Mouse (Mus musculus): ENCODE data around the gene Fgfr2. TPM values are rescaled to one million over a fixed set of nuclear protein-coding genes. Genes with fewer than 3 reads are reported as not detected.

The Fgfr2 gene
- polyA plus RNA-seq, 1 experiment from 2014 or later = 92.5 TPM

DNA sequence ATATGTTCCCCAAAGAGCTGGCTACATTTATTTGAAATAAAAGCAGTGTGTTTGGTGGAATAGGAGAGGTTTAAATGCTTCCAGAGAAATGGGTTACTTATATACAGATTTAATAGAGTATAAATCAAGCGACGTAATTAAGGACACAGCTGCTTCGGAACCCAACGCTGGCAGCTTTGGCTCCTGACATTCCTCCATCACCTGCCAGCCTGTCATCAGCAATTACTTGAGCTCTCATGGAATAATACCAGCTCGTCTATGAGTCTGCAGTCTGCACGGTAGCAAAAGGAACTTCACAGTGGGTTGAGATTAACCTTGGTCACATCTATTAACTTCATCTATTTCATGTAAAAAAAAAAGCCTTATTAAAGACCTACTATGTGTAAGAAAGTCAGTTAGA, 1326.0 kb downstream of the Fgfr2 start:
- Histone ChIP-seq H3K27ac (no peak overlapping the region), H3K36me3 (no peaks in the 10 kb centered on the region), H3K4me3 (no peak overlapping the region), H3K27me3 (ENCODE audit: insufficient read depth, poor library complexity, severe bottlenecking) (peaks cover 15% of the 10 kb centered on the region), H3K4me1 (replicated peaks) (peaks cover 21% of the 10 kb centered on the region; the same call in 1 of the 2 replicates), H3K9me3 (no peaks in the 10 kb centered on the region)
- 72% methylated on average over 6 of the region's 6 CpGs for WGBS
- no peak for DNase-seq (ENCODE audit: low spot score)

DNA sequence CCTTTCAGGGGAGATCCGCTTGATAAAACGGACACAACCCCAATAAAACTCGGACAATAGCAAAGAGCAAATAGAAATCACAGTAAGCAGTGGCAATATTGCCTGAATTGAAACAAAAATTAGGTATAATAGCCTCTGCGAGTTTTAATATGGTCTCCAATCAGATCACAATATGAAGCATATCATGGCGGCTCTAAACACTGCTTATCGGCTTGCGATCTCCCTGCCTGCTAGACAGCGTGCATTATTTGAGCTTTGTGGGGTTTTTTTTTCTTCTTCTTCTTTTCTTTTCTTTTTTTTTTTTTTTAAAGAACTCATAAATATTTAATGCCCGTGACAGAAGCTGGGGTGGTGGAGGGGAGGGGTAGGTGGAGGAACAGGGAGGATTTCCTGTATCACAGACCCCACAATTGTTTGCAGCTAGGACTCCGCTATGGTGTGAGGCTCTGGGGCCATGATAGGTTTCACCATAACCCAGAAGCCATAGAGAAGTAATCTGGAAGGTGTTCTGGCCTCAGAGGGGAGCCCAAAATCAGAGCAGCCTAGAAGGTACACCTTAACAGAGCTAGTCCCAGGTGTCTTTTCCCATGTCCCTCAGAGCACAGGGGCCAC, 1334.4 kb downstream of the Fgfr2 start:
- Histone ChIP-seq H3K9me3 (no peaks in the 10 kb centered on the region), H3K4me1 (replicated peaks) (peaks cover 31% of the 10 kb centered on the region), H3K27me3 (ENCODE audit: insufficient read depth, poor library complexity, severe bottlenecking) (peaks cover 26% of the 10 kb centered on the region; the same call in 1 of the 2 replicates), H3K4me3 (peak overlapping the region; percentile 27), H3K27ac (peak overlapping the region; percentile 76), H3K36me3 (no peaks in the 10 kb centered on the region)
- peak; percentile 21 for DNase-seq (ENCODE audit: low spot score)
- WGBS = 42% methylated on average over 10 of the region's 10 CpGs

DNA sequence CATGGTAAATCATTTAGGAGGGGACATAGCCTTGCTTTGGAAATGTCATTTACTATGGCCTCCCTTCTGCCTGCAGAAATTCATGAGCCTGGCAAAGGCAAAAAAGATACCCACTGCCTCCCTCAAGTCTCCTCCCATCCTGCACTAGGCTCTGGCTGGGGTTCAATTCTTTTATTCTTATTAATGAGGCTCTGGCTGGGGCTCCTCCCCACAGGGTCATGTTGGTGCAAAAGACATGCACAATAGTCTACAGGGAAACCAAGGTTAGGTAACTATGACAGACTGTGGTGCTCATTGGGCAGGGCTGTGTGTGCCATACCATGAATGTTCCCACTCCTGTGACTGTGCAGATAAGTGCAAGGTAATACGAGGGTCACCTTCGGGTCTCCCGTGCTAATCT, 1337.4 kb downstream of the Fgfr2 start:
- H3K27me3 ChIP-seq (ENCODE audit: insufficient read depth, poor library complexity, severe bottlenecking) = peaks cover 24% of the 10 kb centered on the region; the same call in 1 of the 2 replicates
- H3K27ac ChIP-seq = no peak overlapping the region
- no peaks in the 10 kb centered on the region for H3K36me3 ChIP-seq
- no peaks in the 10 kb centered on the region for H3K9me3 ChIP-seq
- peaks cover 31% of the 10 kb centered on the region for H3K4me1 ChIP-seq (replicated peaks)
- H3K4me3 ChIP-seq = no peak overlapping the region
- no peak for DNase-seq (ENCODE audit: low spot score)
- 91% methylated on average over 3 of the region's 3 CpGs for WGBS

DNA sequence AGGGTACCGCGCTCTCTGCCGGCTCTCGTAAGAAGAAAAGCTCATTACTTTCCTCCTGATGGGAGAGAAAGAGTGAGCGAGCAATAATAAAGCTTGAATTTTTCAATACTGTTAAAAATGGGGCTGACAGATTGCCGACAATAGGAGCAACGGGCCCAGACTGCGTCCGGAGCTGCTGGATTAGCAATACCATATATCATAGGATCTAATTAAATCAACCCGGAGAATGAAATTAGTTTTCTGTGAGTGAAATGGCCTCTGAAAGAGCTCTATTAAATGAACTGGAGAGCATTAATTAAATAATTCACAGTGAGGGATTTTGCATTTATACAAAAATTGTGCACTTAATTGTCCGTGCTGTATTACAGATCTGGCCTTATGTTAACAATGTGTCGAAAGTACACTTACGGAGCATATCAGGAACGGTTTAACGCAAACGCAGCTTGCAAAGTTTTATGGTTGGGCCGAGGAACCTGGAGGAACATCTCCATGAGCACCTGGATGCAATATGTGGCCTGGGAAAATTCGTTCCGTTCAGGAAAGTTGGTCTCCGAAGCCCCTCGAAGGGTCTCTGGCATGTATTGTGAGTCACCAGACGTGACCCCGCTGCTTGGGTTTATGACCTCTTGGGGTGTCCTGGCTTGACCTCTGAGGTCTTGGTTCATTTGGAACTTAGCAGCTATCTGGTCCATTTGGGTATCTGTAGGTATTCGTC, 1344.7 kb downstream of the Fgfr2 start:
- Histone ChIP-seq H3K4me1 (replicated peaks) (peaks cover 37% of the 10 kb centered on the region), H3K36me3 (no peaks in the 10 kb centered on the region), H3K4me3 (no peak overlapping the region), H3K27me3 (ENCODE audit: insufficient read depth, poor library complexity, severe bottlenecking) (peaks cover 32% of the 10 kb centered on the region), H3K27ac (0 out of 2 replicates have a peak overlapping the region, but pooled peaks have one; percentile 59), H3K9me3 (no peaks in the 10 kb centered on the region)
- no peak for DNase-seq (ENCODE audit: low spot score)
- 75% methylated on average over 24 of the region's 24 CpGs for WGBS

DNA sequence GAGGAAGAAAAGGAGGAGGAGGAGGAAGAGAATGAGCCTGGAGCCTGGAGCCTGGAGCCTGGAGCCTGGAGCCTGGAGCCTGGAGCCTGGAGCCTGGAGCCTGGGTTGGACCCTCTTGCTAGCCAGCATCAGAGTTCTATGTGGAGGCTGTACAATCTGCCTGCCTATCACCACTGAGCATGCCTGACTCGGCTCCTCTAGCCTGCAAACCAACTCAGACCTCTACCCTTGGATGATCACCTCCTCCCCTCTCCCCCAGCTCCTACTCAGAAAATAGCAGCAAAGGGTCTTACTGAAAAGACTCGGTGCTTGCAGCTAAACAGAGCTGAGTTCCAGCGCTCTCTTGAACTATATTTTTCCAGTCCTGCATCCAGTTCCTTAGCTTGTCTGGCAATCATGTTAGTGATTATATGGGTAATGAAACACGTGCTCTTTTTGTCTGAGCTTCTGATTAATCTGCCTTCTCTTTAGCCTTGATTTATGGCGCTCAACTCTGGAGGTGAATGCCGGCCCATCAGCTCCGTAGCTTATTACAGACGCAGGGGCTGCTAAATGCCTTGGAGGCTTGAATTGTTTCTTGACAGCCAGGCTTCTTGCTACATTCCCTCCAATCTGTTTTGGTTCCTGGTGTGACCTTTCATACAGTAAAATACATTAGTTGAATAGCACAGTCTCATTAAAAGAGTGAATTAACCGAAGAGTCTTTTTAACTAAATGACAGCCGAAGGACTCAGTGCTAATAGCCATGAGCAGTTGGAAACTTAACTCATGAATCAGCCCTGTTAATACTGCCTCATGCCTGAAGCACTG, 1345.5 kb downstream of the Fgfr2 start:
- peaks cover 32% of the 10 kb centered on the region for H3K27me3 ChIP-seq (ENCODE audit: insufficient read depth, poor library complexity, severe bottlenecking)
- H3K27ac ChIP-seq = peak overlapping the region; percentile 59; the same call in 1 of the 2 replicates
- H3K9me3 ChIP-seq = no peaks in the 10 kb centered on the region
- H3K4me1 ChIP-seq (replicated peaks) = peaks cover 37% of the 10 kb centered on the region
- no peak overlapping the region for H3K4me3 ChIP-seq
- no peaks in the 10 kb centered on the region for H3K36me3 ChIP-seq
- 47% methylated on average over 10 of the region's 10 CpGs for whole genome bisulfite sequencing
- DNase-seq (ENCODE audit: low spot score) = no peak

DNA sequence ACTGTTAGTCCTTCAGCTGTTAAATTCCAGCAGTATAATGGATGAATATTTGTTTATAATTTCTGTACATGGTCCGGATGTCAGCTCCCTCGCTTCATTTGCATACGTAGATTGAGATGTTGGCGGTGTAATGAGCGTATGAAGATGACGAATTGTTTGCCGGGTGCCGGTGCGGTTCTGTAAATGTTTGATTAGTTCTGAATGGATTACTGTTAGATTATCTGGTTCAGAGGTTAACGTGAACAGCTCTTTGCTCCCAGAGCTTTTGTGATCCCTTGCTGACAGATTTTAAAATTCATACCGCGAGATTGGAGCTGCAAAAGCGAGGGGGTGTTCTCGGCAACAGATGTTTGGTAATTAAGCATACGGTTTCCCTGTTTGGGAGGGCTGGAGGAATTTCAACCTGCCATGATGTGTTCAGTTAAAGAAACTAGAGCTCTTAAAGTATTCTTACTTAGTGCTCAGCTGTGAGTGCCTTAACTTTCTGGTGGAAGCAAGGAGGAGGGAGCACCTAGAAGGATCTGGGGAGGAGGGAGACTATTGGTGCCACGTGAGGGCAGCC, 1346.9 kb downstream of the Fgfr2 start:
- DNase-seq (ENCODE audit: low spot score) = no peak
- Histone ChIP-seq H3K27me3 (ENCODE audit: insufficient read depth, poor library complexity, severe bottlenecking) (peaks cover 26% of the 10 kb centered on the region), H3K27ac (no peak overlapping the region), H3K4me1 (replicated peaks) (peaks cover 37% of the 10 kb centered on the region), H3K9me3 (no peaks in the 10 kb centered on the region), H3K36me3 (no peaks in the 10 kb centered on the region), H3K4me3 (no peak overlapping the region)
- WGBS = 76% methylated on average over 16 of the region's 16 CpGs

DNA sequence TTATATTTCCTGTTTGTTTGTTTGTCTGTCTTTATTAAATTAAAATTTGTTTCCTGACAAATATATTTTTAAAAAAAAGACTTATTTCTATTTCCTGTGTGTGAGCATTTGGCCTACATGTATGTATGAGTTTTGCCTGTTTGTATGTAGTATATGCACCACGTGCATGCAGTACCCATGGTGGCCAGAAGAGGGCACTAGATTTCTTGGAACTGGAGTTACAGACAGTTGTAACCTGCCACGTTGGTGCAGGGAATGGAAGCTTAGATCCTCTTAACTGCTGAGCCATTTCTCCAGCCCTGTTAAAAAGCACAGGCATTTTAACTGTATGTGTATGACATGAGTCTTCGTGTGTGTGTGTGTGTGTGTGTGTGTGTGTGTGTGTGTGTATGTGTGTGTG, 1365.2 kb downstream of the Fgfr2 start:
- 92% methylated on average over 3 of the region's 3 CpGs for WGBS
- no peaks in the 10 kb centered on the region for H3K4me1 ChIP-seq (replicated peaks)
- no peak overlapping the region for H3K4me3 ChIP-seq
- peaks cover 18% of the 10 kb centered on the region for H3K9me3 ChIP-seq
- no peak for DNase-seq (ENCODE audit: low spot score)
- no peaks in the 10 kb centered on the region; the same call in 1 of the 2 replicates for H3K27me3 ChIP-seq (ENCODE audit: insufficient read depth, poor library complexity, severe bottlenecking)
- H3K36me3 ChIP-seq = no peaks in the 10 kb centered on the region
- no peak overlapping the region for H3K27ac ChIP-seq

DNA sequence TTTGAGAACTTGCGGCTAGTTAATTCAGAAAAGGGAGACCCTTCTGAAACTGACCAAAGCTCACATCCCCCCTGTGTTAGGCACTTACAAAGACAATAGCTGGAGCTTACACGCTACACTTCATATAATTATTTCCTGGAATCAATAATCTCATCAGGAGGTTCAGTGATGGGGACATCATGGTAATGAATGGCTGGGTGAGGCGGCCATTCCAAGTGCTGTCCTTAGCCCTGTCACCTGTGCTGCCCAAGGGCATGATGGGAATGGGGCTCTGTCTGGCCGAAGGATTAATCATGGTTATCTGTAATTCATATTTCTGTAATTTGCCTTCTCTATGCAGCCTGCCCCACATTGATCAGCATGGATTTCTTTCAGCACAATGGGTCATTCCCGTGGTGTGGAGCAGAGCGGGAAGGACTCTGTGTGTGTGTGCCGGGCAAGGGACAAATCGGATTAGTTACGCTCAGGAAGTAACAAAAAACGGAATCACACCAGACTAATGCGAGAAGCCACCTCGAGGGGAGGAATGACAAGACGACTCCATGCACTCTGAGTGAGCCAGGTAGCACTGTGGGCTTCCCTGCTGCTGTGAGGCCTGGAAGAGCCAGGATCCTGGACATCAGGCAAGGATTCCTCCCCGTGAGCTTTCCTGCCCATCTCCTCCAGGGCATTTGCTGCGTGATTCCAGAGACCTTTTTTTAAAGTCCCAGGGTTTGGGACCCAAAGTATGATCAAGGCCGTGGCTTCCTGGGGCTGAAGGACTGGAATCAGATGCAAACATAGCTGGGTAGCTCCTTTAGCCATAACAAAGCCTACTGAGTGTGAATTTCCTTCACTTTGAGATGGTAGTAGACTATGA, 1375.8 kb downstream of the Fgfr2 start:
- 23% methylated on average over 16 of the region's 16 CpGs for WGBS
- no peaks in the 10 kb centered on the region for H3K9me3 ChIP-seq
- H3K4me3 ChIP-seq = peak overlapping the region; percentile 11; the same call in 1 of the 2 replicates
- peaks cover 37% of the 10 kb centered on the region for H3K4me1 ChIP-seq (replicated peaks)
- no peaks in the 10 kb centered on the region for H3K36me3 ChIP-seq
- DNase-seq (ENCODE audit: low spot score) = peak; percentile 28
- peaks cover 84% of the 10 kb centered on the region for H3K27me3 ChIP-seq (ENCODE audit: insufficient read depth, poor library complexity, severe bottlenecking)
- H3K27ac ChIP-seq = 0 out of 2 replicates have a peak overlapping the region, but pooled peaks have one; percentile 16

DNA sequence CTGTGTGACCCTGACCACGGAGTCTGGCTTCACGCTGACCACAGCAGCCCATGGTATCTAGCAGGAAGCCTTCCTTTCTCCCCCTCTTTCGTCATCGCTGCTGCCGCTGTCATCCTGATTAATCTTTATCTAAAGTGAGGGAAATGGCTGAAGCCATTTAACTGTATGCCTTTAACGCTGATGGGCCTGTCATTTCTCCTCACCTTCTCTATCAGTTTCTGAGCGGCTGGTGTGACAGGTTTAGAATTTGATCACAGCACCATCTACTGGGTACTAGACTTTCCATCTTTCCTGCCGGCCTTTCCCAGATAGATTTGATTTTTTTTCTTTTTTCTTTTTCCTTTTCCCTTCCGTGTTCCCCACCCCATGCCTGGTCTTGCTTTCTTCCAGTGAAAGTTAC, 1376.4 kb downstream of the Fgfr2 start:
- peak; percentile 18 for DNase-seq (ENCODE audit: low spot score)
- WGBS = 28% methylated on average over 9 of the region's 9 CpGs
- peak overlapping the region; percentile 11; the same call in 1 of the 2 replicates for H3K4me3 ChIP-seq
- peaks cover 87% of the 10 kb centered on the region for H3K27me3 ChIP-seq (ENCODE audit: insufficient read depth, poor library complexity, severe bottlenecking)
- H3K27ac ChIP-seq = 0 out of 2 replicates have a peak overlapping the region, but pooled peaks have one; percentile 16
- no peaks in the 10 kb centered on the region for H3K9me3 ChIP-seq
- H3K36me3 ChIP-seq = no peaks in the 10 kb centered on the region
- peaks cover 37% of the 10 kb centered on the region for H3K4me1 ChIP-seq (replicated peaks)

DNA sequence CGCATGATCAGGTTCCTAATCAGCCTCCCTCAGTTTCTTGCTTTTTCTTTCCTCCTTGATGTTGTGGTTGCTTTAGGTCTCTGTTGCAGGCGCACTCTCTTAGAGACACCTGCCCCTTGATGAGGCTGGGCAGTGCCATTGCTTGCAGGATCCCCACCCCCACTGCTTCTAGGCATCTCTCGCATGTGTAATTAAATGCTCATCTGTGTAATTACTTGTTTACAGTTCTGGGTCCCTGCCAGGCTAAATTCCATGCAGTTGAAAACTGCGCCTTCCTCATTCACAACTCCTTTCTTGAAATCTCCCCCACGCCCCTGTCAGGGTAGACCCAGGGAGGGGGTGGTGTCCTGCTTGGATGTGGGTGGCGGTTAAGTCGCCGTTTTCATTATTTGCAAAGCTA, 1380.0 kb downstream of the Fgfr2 start:
- peaks cover 57% of the 10 kb centered on the region for H3K27me3 ChIP-seq (ENCODE audit: insufficient read depth, poor library complexity, severe bottlenecking)
- no peaks in the 10 kb centered on the region for H3K36me3 ChIP-seq
- 0 out of 2 replicates have a peak overlapping the region, but pooled peaks have one; percentile 12 for H3K27ac ChIP-seq
- no peak for DNase-seq (ENCODE audit: low spot score)
- peaks cover 37% of the 10 kb centered on the region for H3K4me1 ChIP-seq (replicated peaks)
- WGBS = 69% methylated on average over 8 of the region's 8 CpGs
- H3K4me3 ChIP-seq = no peak overlapping the region
- no peaks in the 10 kb centered on the region for H3K9me3 ChIP-seq

DNA sequence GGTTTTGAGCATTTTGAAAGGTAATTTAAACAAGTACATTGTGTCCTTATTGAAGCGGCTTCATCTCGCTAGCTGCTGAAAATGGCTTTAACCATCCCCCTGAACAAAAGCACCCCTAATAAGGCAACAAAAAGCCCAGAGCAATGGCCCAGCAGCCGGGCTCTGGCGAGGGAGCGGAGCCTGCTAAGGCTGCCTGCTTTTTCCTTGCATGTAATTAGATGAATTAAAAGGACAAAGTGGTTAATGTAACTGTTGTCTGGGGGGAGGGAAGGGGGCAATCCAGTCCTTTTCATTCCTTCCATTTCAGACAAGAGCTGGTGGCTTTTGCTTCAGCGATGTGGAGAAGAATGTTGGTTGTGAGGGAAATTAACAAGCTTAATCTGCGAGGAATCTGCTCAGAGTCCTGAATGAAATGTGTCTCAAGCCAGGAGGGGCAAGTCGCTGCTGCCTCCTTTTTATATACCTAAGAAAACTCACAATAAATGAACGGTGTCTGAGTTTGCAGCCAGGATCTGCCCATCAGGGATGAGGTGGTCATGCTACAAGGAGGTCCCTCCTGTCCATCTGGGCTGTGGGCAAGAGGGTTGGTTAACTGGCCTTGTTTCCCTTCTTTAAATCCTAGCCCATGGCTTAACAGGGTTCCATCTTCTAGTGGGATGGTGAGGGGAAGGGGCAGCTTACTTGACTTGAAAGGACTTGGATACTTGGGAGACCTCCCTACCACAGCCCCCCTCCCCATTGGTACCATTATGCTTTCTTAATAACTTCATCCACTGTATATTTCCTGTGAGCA, 1400.2 kb downstream of the Fgfr2 start:
- Histone ChIP-seq H3K27me3 (ENCODE audit: insufficient read depth, poor library complexity, severe bottlenecking) (peaks cover 60% of the 10 kb centered on the region), H3K9me3 (no peaks in the 10 kb centered on the region), H3K4me1 (replicated peaks) (peaks cover 20% of the 10 kb centered on the region), H3K36me3 (no peaks in the 10 kb centered on the region), H3K4me3 (no peak overlapping the region; the same call in 1 of the 2 replicates), H3K27ac (no peak overlapping the region)
- DNase-seq (ENCODE audit: low spot score) = peak; percentile 27
- WGBS = 16% methylated on average over 9 of the region's 9 CpGs

All from hindbrain, embryonic 10.5 days (tissue).